Mouse (Mus musculus) ES-E14 (cell line): ENCODE results near the gene Cbr2. TPM values are rescaled to one million over a fixed set of nuclear protein-coding genes. Genes with fewer than 3 reads are reported as not detected.

Source experiments
- DNase-seq: peaks from one replicate; pipeline ENCODE4 v3.0.0-alpha.2; 2013; ENCODE audit warnings: low read depth, low spot score
- H3K27ac ChIP-seq: 2 replicates; pipeline ENCODE4 v1.5.1; 2012; ENCODE audit warnings: low read depth, mild to moderate bottlenecking, low read length, moderate library complexity, mixed read lengths; ENCODE audit not compliant: poor library complexity, insufficient read depth, severe bottlenecking
- H3K36me3 ChIP-seq: 2 replicates; pipeline ENCODE4 v1.6.1; 2012; ENCODE audit warnings: mild to moderate bottlenecking, low read length, moderate library complexity, mixed read lengths; ENCODE audit not compliant: control insufficient read depth, poor library complexity, insufficient read depth, severe bottlenecking
- H3K4me1 ChIP-seq, 2 experiments: fragments of 150-350 bp in 1 of 2; sonication (generic) in 1 of 2; 2 replicates each; pipeline ENCODE4 v1.6.1; 2012; ENCODE audit warnings: low read length in 2 of 2, mild to moderate bottlenecking in 1 of 2, mixed read lengths in 1 of 2; ENCODE audit not compliant: control insufficient read depth in 2 of 2, insufficient read depth in 2 of 2, poor library complexity in 1 of 2
- H3K4me3 ChIP-seq, 2 experiments: fragments of 150-350 bp in 1 of 2; sonication (generic) in 1 of 2; 2 replicates each; pipeline ENCODE4 v1.5.1; 2012; ENCODE audit warnings: low read length in 2 of 2, low read depth in 1 of 2, mild to moderate bottlenecking in 1 of 2, mixed read lengths in 1 of 2; ENCODE audit not compliant: insufficient read depth in 1 of 2, poor library complexity in 1 of 2, severe bottlenecking in 1 of 2
- H3K9ac ChIP-seq: 2 replicates; pipeline ENCODE4 v1.6.1; 2012; ENCODE audit warnings: low read depth, mild to moderate bottlenecking, low read length, mixed read lengths; ENCODE audit not compliant: poor library complexity, insufficient read depth, severe bottlenecking
- H3K9me3 ChIP-seq: fragments of 150-350 bp; sonication (generic); 2 replicates; pipeline ENCODE4 v1.6.1; 2012; ENCODE audit warnings: low read depth, mild to moderate bottlenecking, low read length; ENCODE audit not compliant: control insufficient read depth, insufficient read depth
- CHD2 ChIP-seq: IDR thresholded peaks from 2 replicates; pipeline ENCODE4 v1.6.1; 2014; ENCODE audit warnings: mild to moderate bottlenecking, low read depth, low read length, inconsistent platforms
- HCFC1 ChIP-seq: IDR thresholded peaks from 2 replicates; pipeline ENCODE4 v1.6.1; 2012; ENCODE audit warnings: low read length, inconsistent platforms, borderline replicate concordance; ENCODE audit not compliant: insufficient read depth
- MAFK ChIP-seq: IDR thresholded peaks from 2 replicates; pipeline ENCODE4 v1.6.1; 2014; ENCODE audit warnings: mild to moderate bottlenecking, low read depth, low read length, inconsistent platforms; ENCODE audit not compliant: insufficient read depth
- ZC3H11A ChIP-seq: IDR thresholded peaks from 2 replicates; pipeline ENCODE4 v1.6.1; 2012; ENCODE audit warnings: low read depth, mild to moderate bottlenecking, inconsistent platforms, low read length, borderline replicate concordance
- ZNF384 ChIP-seq: IDR thresholded peaks from 2 replicates; pipeline ENCODE4 v1.6.1; 2012; ENCODE audit warnings: low read depth, low read length, inconsistent platforms
- in situ Hi-C, 2 experiments: fragments of 600-800 bp; cut with MboI; formaldehyde crosslinking; loops; one replicate each; pipeline ENCODE4 v1.15.1; 2025; ENCODE audit warnings: low sequenced_read_pairs in 2 of 2, inconsistent platforms in 1 of 2; ENCODE audit not compliant: unreplicated experiment in 2 of 2
- total RNA-seq: library from RNA; depleted of rRNA; stranded (reverse); fragments of 300-350 nt; gene quantifications from 2 replicates; pipeline ENCODE4 v1.2.3, GENCODE M21; 2012

Gene Cbr2
- total RNA-seq, 1 experiment: not detected

GRCm38 (mm10) chr11:120689365-120689764 is 42.5 kb downstream of the Cbr2 start:
- TF ChIP-seq MAFK (no peak), HCFC1 (no peak), ZC3H11A (no peak), CHD2 (no peak), ZNF384 (no peak)
- Histone ChIP-seq H3K27ac (no peak overlapping the region), H3K36me3 (peaks cover 42% of the 10 kb centered on the region), H3K9ac (no peak overlapping the region), H3K4me3 (no peak overlapping the region), H3K9me3 (no peaks in the 10 kb centered on the region), H3K4me1 (peaks cover 0 to 8% of the 10 kb centered on the region in 2 experiments; a peak in 1 of 4 replicates)
- in situ Hi-C loops: no loop called here
- DNase-seq: no peak

- peaks cover 0 to 7% of the 10 kb centered on the region in 2 experiments; a peak in 1 of 4 replicates for H3K4me1 ChIP-seq
- H3K36me3 ChIP-seq: peaks cover 44% of the 10 kb centered on the region
- no peak overlapping the region for H3K27ac ChIP-seq
- no peak for DNase-seq
- H3K9me3 ChIP-seq: no peaks in the 10 kb centered on the region
- no peak overlapping the region for H3K4me3 ChIP-seq
- no peak overlapping the region for H3K9ac ChIP-seq
- in situ Hi-C loops: no loop called here
- TF ChIP-seq ZNF384: no peak
- TF ChIP-seq ZC3H11A: no peak
- TF ChIP-seq HCFC1: no peak
- TF ChIP-seq CHD2: no peak
- TF ChIP-seq MAFK: no peak
These were observed 45.2 kb downstream of the Cbr2 start for GRCm38 (mm10) chr11:120686650-120687272.

- no peak for TF ChIP-seq ZNF384
- TF ChIP-seq ZC3H11A: no peak
- TF ChIP-seq HCFC1: no peak
- TF ChIP-seq MAFK: no peak
- no peak for TF ChIP-seq CHD2
- in situ Hi-C loops: no loop called here
These were observed 47.3 kb downstream of the Cbr2 start for GRCm38 (mm10) chr11:120684660-120685059.

GRCm38 (mm10) chr11:120684086-120684485 is 47.8 kb downstream of the Cbr2 start:
- no peak overlapping the region for H3K27ac ChIP-seq
- H3K9me3 ChIP-seq: no peaks in the 10 kb centered on the region
- no peak overlapping the region for H3K9ac ChIP-seq
- in situ Hi-C loops: no loop called here
- no peak for DNase-seq
- H3K4me3 ChIP-seq: no peak overlapping the region
- H3K4me1 ChIP-seq: peaks cover 0 to 7% of the 10 kb centered on the region in 2 experiments; a peak in 1 of 4 replicates
- no peak for TF ChIP-seq CHD2
- TF ChIP-seq ZNF384: no peak
- no peak for TF ChIP-seq ZC3H11A
- TF ChIP-seq MAFK: no peak
- TF ChIP-seq HCFC1: no peak
- H3K36me3 ChIP-seq: peaks cover 55% of the 10 kb centered on the region

More at GRCm38 (mm10) chr11:120684660-120685059, 47.3 kb downstream of the Cbr2 start:
- Histone ChIP-seq H3K4me1 (peaks cover 0 to 7% of the 10 kb centered on the region in 2 experiments; a peak in 1 of 4 replicates), H3K4me3 (no peak overlapping the region), H3K9ac (no peak overlapping the region), H3K36me3 (peaks cover 56% of the 10 kb centered on the region), H3K27ac (no peak overlapping the region), H3K9me3 (no peaks in the 10 kb centered on the region)
- DNase-seq: no peak
